Mouse (Mus musculus): ENCODE results near the gene Slc35f3. TPM values are rescaled to one million over a fixed set of nuclear protein-coding genes. Genes with fewer than 3 reads are reported as not detected.

The Slc35f3 gene
- total RNA-seq (2021): 10 to 100 TPM; 25.7 to 27.0 TPM
- long read RNA-seq, experiment 1, transcript Slc35f3-201 (7 exons, 2,309 nt): major isoform, 21 of 37 reads
- long read RNA-seq, experiment 1, partial matches to known transcripts: 7 of 37 reads
- long read RNA-seq, experiment 1, other reads (novel, unspliced or antisense): 9 of 37 reads
- long read RNA-seq, experiment 2, transcript Slc35f3-201 (7 exons, 2,309 nt): major isoform, 26 of 35 reads
- long read RNA-seq, experiment 2, partial matches to known transcripts: 7 of 35 reads
- long read RNA-seq, experiment 2, other reads (novel, unspliced or antisense): 2 of 35 reads

DNA sequence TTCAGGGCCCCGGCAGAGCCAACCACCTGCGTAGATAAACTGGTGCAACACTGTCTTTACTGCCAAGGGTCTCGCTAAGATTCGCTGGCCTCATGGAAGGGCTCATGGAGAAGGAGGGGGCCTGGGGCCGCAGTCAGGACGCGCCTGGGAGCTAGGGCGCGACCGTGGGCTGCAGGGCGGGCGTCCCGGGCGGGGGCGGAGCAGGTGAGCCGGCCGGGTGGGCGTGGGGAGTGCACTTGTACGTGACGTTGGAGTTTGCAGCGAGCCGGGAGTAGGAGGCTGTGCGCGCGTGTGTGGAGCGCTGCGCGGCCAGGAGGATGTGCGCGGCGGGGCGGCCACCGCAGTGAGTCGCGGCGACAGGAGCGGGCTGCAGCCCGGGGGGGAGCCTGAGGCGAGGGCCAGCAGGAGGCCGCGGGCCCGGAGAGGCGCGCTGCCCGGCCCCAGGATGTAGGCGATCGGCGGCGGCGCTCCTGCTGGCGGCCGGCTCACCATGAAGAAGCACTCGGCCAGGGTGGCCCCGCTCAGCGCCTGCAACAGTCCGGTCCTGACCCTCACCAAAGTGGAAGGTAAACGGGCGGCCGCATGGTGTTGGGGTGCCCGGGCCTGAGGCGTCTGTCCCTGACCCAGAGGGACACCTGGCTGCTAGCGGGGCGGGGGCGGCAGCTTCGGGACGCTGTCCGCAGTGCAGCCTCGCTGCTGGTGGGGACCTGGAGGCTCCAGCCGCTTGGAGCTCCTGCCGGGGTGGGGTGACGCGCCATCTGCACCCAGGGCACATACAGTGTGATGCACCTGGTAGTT, at the start of gene Slc35f3:
TSS of gene Slc35f3 (plus strand) at position 263 of the 798 bp plus-strand sequence.
- intact Hi-C loops (cut with DNase I): no loop called here
- peak; percentile 60 to 70 for DNase-seq (ENCODE audit: low spot score in 2 of 2)

DNA sequence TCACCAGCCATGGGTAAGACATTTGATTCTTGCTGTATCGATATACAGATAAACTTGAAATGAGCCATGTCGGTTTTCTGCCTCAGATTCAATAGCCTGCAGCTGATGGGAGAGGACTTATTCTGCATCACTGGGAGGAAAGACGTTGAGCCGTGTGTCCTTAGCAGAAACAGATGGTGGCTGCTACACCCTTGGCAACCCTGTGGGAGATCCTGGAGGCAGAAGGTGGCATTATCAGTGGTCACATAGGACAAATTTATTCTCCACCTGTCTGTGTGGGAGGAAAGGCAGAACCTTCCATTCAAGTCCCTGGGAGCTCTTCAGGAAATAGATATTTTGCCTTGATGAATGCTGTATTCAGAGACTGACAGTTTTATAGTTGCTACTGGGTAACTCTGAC, 47.9 kb upstream of the Slc35f3 start:
- no peak for DNase-seq (ENCODE audit: low spot score in 2 of 2)
- intact Hi-C loops (cut with DNase I): no loop called here

DNA sequence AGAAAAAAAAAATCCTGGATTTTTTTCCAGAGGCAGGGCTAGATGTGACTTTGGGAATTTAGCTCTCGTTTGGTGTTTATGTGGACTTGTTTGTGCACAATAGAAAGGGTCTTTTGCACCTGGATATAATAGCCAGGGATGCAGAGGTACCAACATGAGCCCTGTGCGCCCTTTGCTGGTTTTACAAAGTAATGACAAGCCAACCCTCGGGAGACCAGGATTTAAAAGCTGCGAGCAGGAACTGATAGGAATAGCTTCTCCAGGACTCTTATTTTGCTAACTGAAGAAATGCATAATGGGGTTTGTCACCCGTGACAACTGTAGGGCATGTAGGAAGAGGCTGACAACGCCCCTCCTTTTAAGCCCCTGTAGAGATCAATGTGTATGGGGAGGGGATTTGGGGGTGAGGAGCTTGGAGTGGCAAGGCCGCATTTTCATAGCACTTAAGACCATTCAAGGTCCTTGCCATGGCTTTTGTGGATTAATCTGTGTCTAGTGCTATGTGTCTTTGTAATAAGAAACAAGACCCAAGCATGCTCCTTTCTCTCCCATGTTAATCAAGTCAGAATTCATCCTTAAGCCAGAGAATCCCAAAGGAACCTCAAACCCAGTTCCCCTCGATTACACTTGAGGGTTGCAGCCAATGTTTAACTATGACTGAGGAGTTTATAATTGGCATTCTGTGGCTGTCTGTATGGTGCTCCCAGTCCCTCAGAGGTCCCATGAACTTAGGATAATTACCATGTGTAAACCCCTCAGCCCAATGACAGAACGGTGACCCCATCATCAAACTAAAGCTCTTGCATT, 41.6 kb upstream of the Slc35f3 start:
- intact Hi-C loops (cut with DNase I): loop anchor here (5.0 kb wide), 2 partner anchors 226 to 304 kb away; no protein-coding TSS in a partner anchor
- DNase-seq (ENCODE audit: low spot score in 2 of 2): peak; percentile 34 to 57

DNA sequence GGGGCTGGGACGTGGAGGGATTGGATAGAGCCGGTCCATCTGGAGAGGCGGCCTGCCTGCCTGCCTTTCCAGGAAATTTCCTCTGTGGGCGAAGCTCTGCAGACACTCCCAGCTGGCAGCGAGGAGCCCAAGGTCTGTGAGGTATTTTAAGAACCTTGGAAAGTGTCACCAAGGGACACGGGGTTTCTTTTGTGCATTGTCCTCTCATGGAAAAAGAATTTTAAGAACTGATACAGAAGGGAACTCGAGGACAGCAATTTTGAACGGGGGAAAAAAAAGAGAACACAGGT, 41.0 kb upstream of the Slc35f3 start:
- DNase-seq (ENCODE audit: low spot score in 2 of 2): peak; percentile 31 to 56
- intact Hi-C loops (cut with DNase I): loop anchor here (5.0 kb wide), 2 partner anchors 225 to 305 kb away; no protein-coding TSS in a partner anchor

DNA sequence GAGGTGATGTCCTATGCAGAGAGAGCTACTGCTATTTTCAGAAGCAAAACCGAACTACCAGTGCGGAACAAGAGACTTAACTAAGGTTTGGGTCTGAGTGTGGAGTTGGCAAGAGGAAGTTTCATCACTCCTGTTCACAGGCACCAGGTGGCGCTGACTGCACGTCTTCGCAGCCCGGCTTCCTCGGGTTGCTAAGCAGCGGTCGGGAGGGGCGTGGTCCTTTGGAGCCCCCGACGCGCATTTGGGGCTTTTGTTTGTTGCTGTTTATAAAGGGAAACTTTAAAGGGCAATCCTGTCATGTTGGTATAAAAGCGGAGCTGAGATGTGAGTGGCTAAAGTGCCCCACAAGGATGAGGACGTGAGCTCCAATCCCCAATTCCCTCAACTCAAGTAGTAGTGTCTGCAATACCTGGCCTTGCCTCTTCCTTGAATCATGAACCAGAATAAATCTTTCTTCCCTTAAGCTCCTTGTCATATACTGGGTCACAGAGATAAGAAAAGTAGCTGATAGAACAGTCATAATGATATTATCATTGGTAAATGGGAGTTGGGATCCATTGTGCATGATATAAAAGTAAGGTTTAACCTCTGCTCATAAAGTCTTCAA, 40.1 kb upstream of the Slc35f3 start:
- intact Hi-C loops (cut with DNase I): loop anchor here (5.0 kb wide), 2 partner anchors 224 to 306 kb away; no protein-coding TSS in a partner anchor
- peak; percentile 88 to 90 for DNase-seq (ENCODE audit: low spot score in 2 of 2)

DNA sequence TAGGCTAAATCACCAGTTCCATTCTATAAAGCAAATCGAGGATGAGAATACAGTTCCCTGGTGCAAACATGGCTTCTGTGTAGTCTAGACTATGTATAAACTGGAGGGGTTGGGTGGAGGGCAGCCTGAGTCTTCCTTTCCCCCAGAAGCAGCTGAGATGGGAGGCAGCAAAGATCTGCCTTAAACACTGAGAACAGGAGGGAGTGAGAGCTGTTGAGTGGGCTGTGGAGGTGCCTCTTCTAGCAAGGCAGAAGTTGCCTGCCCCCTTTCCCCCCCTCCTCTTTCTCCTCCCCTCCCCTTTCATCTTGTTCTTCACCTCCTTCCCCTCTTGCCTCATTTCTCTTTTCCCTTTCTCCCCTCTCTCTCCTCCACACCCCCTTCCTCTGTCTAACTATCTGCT, 33.2 kb upstream of the Slc35f3 start:
- intact Hi-C loops (cut with DNase I): loop anchor here (5.0 kb wide), 1 partner anchor 117 kb away; no protein-coding TSS in a partner anchor
- DNase-seq (ENCODE audit: low spot score in 2 of 2): peak in 1 of 2 experiments; percentile 25

DNA sequence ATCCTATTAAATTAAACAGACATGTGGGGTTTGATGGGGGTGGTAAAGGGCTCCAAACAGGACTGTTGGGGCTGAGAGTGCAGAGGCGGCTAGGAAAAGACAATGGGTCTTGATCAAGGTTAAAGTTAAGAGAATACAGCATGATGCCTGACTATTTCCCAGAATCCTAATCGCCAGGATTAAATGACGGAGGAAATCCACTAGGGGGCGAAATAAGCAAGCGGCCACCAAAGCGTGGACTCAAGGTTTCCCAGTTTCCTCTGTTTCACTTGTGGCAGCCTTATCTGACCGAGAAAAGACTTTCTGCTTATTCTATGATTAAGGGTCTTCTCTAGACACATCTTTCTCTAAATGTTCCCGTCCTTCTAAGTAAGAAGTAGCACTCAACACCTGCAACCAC, 31.2 kb upstream of the Slc35f3 start:
- intact Hi-C loops (cut with DNase I): loop anchor here (5.0 kb wide), 1 partner anchor 115 kb away; no protein-coding TSS in a partner anchor
- no peak for DNase-seq (ENCODE audit: low spot score in 2 of 2)

DNA sequence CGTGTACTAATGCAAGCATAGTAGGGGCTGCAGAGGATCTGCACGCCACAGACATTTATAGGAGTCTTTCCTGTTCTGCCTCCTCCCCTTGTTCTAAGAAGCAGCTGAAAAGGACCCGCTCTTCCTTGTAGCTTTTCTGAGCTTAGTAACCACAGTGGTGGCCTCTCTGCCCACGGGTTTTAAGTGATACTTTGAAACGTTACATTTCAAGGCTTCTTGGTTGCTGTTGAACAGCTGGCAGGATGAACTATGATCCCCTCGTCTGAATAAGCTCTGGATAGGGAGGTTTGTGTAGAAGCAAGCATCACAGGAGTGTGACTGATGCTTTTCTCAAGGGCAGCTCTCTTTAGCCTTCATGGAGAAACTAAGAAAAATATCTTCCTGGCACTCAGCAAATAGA, 28.6 kb upstream of the Slc35f3 start:
- no peak for DNase-seq (ENCODE audit: low spot score in 2 of 2)
- intact Hi-C loops (cut with DNase I): loop anchor here (5.0 kb wide), 1 partner anchor 113 kb away; no protein-coding TSS in a partner anchor

DNA sequence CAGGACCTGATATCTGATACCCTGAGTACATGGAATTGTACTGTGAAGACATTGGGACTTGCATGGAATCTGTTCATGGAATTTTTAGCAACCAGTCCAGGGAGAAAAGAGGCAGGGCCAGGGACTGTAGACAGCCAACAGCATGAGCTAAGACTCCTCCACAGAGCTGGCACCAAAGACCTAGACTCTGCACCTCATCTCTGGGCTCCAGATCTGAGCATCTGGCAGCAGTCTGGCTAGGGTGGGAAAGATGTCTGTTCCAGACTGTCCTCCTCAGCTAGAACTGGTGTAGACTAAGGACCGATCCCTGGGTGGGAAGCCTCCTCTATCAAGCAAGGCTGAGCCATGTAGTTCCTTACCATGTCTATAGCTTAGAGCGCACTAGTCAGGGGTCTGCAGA, 25.9 kb upstream of the Slc35f3 start:
- DNase-seq (ENCODE audit: low spot score in 2 of 2): peak; percentile 29 to 69
- intact Hi-C loops (cut with DNase I): no loop called here

DNA sequence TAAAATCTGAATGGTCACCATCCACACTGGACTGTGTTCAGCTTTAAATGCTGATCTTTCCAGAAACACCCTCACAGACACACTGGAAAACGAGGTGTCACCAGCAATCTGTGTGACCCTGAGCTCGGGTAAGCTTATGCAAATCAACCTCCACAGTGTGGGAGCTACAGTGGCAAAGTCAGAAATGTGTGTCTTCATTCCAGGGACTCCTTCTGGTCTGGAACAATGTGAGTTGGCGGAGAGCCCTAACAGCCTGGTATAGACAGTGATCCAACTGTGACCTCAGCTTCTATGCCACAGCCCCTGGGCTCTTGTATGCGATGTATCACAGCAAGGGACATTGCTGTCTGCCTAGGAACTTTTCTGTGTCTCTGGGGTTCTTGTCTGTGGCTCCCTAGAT, 25.3 kb upstream of the Slc35f3 start:
- intact Hi-C loops (cut with DNase I): no loop called here
- peak; percentile 37 to 82 for DNase-seq (ENCODE audit: low spot score in 2 of 2)

DNA sequence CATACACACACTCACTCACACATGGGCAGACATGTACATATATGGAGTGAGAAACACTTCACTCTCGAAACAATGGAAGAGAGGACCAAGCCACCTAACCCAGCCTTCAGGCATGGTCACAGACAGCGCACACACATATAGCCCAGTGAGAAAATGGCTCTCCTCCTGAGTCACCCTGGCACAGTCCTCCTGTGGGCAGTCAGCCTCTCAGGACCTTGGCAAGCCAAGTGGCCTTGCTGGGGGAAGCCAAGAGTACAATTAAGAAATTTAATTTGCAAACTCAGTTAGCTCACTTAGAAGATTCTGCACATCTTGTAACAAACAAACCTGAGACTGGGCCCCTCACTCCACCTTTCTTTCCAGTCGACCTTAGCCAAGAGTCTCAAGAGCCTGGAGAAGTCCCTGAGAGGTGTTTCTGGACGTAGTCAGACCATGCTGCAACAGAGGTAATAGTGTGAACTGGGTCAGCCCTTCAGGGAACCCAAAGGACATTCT, 23.4 kb upstream of the Slc35f3 start:
- intact Hi-C loops (cut with DNase I): no loop called here
- DNase-seq (ENCODE audit: low spot score in 2 of 2): no peak

DNA sequence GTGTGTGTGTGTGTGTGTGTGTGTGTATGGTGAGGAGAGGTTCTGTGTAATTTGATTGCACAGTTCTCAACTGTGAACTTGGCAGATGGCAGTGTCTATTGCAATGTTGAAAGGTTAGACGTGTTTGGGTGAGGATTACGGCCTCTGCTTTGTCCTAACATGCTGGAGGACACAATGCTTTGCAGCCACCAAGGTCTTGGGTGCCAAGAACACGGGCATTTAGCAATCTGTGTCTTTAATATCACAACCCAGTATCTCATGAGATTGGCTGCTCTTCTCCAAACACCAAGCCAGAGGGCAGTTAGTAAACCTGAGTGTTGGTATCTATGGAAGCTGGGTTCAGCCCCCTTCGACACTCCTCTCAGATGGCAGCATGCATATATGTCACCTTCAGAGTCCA, 22.5 kb upstream of the Slc35f3 start:
- intact Hi-C loops (cut with DNase I): no loop called here
- no peak for DNase-seq (ENCODE audit: low spot score in 2 of 2)

DNA sequence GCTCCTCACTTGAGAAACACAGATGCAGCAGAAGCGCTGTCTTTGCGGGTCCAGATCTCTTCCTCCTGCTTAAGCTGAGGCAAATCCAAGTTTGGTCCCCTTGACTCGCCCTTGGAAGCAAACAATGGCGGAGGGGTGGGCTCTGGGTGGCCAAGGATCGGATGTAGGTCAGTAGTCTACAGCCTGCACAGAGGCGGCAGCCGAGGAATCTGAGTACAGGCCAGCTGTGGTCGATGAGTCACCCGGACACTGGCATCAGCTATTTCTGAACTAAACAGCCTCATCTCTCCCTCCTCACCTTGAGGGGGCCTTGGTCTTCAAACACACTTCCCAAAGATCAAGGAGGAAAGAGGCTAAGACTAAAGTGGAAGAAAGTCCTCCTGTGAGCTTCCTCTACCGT, 6.4 kb upstream of the Slc35f3 start:
- intact Hi-C loops (cut with DNase I): no loop called here
- no peak for DNase-seq (ENCODE audit: low spot score in 2 of 2)

DNA sequence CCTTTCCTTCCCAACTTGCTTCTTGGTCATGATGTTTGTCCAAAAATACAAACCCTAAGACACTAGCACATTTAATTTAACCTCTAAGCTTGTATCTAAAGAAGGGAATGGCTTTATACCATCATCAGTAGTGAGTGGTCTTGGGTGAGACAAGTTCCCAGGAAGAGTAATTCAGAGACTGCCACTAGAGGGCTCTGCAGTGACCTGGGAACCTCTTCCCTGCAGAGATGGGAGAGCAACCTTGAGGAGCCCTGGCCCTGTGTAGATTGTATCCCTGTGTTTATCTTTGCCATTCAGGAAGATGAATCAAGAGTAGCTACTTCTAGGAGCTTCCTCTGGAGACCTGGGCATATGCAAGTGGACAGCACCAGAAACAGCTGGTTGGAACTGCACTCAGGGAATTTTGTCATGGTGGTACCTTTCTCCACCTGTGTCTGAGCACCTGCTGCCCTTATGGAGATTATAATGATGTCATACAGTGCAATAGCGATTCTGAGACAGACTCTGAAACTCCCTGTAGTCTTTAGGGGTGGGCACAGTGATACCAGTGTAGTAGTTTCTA, 993 bp upstream of the Slc35f3 start:
- intact Hi-C loops (cut with DNase I): no loop called here
- DNase-seq (ENCODE audit: low spot score in 2 of 2): peak; percentile 59 to 65

DNA sequence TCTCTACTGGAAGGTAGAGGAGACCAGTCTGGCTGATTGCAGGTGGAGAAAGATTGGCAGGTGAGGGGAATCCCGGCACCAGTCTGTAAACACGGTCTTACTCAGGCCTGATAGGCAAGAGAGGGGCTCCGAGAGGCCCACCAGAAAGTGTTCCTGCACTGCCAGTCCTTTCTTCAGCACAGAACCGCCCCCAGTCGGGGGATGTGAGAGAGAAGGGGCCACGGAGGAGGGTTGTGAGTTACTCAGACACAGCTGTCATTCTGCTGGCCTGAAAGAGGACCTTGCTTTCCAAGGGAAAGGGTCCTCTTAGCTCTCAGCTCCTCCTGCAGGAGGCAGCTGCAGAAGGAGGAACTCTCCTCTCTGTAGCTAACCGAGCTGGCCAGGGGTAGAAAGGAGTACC, 975 bp downstream of the Slc35f3 start:
- intact Hi-C loops (cut with DNase I): no loop called here
- DNase-seq (ENCODE audit: low spot score in 2 of 2): peak; percentile 26 to 28

DNA sequence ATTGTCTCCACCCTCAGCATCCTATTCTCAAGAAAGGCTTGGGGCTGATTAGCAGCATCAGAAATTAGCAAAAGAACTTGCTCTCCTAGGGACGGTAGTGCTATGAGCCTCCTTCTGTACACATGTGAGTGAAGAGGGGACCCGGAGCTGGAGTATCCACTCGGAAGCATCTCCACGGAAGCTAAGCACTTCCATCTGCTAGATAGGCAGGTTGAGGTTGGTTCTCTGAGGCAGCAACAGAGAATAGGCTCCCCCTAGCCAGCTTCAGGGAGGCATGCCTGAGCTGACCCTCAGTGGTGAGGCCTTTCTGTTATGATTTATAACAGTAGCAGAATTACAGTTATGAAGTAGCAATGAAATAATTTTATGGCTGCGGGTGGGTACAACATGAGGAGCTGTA, 2.0 kb downstream of the Slc35f3 start:
- intact Hi-C loops (cut with DNase I): no loop called here
- DNase-seq (ENCODE audit: low spot score in 2 of 2): no peak

DNA sequence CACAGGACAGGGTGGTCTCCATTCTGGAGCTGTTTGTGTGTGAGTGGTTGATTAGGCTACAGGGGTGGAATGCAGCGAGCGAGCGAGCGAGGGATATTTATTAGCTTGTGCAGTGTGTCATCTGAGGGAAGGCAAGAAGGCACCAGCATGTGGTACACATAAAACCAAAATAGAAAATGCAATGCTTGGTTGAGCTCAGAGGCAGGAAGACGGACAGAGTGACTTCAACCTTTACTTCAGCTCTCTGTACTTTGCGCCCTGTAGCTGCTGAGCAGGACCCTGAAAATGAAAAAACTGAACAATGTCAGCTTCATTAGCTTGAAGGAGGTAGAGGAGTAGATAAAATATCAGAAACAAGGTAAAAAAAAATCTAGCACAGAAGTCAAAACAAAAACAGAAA, 3.2 kb downstream of the Slc35f3 start:
- no peak for DNase-seq (ENCODE audit: low spot score in 2 of 2)
- intact Hi-C loops (cut with DNase I): no loop called here

DNA sequence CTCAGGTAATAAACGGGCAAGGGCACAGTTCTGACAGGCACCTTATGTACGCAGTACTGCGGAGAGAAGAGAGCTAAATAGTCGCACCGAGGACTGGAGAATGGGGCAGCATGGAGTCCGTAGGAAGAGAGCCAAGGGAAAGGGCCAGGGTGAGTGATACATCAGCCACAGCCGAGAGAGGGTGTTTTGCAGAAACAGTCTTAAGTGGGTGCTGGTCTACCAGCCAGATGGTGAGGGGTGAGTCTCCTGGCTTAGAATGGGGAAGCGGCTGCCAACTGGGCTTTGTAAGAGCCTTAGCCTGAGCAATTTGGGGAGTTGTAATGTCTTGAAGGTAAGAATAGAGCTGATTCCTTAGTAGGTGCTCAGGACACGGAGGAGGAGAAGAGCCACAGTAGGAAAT, 8.8 kb downstream of the Slc35f3 start:
- intact Hi-C loops (cut with DNase I): no loop called here
- peak in 1 of 2 experiments; percentile 37 for DNase-seq (ENCODE audit: low spot score in 2 of 2)

DNA sequence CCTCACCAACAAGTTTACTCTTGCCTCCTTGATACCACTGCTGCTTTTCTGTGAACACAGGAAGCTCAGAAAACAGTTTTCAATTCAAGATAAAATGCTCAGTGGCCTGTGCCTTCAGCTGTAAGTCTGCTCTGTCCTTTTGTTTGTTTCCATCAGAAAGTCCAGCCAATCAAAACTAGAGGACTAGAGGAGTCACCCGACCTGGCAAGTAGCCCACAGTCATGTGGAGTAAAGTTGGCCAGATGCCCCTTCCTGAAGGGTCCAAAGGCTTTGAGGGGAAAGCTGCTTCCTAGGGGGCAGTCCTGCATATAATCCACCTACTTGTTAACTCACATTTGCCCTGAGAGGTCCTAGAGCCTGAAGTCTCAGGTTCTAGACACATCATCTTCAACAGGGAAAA, 10.7 kb downstream of the Slc35f3 start:
- peak; percentile 51 to 53 for DNase-seq (ENCODE audit: low spot score in 2 of 2)
- intact Hi-C loops (cut with DNase I): no loop called here

All from left cerebral cortex, postnatal 14 days (tissue).